Mouse (Mus musculus) cerebellum, adult 11 months (tissue): ENCODE results near the gene Il20rb.
A peak's percentile ranks its signal among the peaks of the same experiment; 100 is the strongest.

Source experiments
- DNase-seq: peaks from one replicate; pipeline ENCODE4 v3.0.0; 2022

Il20rb gene

DNA sequence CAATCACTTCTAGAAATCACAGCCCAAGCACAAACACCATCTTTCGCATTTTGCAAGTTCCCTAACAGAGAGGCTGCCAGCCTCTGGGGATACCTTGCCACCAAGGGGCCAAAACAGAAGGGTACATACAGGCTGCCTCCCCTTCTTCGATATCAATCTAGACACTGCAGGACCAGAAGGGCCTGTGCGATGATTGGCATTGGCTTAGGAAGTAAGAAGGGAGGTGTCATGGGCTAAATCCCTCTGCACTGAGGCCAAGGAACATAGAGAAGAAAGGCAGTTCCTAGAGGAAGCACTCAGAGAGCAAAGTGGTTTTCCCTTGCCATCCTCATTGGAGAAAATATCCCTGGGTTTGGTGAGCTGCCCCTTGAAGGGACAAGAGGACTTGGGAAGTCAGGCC lies 16.9 kb downstream of the Il20rb start:
- DNase-seq, result no peak

DNA sequence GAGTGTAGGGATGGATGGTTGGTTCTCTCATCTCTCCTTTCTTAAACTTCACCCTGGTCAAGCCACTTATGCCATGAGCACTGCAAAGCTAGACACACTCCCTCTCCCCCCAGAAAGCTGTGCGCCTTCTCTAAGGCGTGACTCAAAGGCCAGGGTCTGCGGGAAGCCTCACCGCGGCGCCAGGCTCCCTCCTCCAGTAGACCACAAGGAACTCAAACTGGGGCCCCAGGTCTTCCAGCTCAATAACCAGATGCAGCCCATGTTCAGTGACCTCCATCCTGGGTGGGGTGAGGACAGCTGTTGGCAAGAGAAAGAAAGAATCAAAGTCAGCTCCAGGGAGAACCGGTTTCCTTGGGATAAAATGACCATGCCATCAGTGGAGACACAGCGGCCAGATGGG lies 18.4 kb downstream of the Il20rb start:
- no peak for DNase-seq

DNA sequence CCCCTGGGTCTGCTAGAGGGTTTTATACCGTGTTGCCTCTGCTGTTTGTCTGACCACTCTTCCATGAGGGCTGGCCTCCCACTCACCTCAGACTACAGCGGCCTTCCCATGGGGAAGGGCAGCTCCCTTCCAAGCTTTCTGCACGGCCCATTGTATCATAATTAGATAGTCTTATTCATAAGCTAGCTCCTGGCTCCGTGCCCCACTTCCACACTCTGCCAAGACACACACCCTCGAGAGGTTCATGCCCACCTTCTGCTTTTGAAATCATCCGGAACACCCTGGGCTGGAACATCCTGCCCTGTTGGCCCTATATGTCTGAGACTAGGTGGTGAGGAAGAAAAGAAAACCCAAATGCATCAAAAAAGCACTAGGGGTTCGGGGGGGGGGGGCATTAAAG lies 18.9 kb downstream of the Il20rb start:
- DNase-seq, result peak; percentile 85

DNA sequence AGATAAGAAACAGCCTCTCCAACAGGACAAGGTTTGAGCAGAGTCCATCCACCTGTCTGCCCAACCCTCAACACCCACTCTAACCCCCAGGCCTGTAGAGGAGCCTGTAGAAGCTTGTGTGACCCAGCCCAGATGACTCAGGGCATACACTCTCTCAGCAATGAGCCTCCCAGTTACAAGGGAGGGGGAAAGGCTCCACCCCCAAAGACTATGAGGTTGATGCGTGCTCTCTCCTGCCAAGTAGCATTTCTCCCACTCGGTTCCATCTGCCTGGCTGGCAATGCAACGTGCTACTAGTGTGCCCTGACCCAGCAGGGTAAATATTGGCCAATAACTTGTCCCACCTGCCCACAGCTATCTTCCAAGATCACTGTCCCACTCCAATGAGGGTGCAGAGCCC lies 19.8 kb downstream of the Il20rb start:
- peak; percentile 91 for DNase-seq

DNA sequence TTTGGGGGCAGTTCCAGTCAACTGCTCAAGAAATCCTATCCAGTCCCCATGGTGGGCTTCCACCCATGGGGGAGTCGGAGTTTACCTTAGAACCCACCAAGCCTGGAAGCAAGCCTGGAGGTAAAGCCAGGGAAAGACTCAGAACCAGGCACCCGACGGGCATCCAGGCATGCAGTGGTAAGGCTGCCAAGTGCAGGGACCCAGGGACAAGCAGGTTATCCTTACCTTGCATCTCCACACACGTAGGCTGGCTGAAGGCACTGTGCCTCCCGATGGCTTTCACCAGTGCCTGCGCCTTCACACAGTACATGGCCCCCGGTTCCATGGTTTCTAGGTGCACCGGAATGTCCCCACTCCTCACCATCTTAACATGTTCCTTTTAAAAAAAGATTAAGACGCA lies 20.6 kb downstream of the Il20rb start:
- peak; percentile 79 for DNase-seq

DNA sequence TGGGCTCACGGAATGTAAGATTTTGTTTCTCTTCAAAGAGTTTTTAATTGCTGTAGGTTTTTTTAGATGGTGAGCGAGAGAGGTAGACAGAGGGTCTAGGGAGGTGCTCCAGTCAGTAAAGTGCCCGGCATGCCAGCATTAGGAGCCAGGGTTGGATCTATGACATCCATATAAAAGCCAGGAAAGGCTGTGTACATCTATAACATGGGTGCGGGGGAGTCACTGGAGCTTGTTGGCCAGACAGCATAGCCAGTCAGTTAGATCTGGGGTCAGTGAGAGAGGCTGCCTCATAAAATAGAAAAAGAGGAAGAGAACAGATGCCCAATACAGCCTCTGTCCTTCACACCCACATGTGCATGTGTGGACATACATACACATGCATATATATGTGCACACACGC lies 21.2 kb downstream of the Il20rb start:
- DNase-seq, result no peak

DNA sequence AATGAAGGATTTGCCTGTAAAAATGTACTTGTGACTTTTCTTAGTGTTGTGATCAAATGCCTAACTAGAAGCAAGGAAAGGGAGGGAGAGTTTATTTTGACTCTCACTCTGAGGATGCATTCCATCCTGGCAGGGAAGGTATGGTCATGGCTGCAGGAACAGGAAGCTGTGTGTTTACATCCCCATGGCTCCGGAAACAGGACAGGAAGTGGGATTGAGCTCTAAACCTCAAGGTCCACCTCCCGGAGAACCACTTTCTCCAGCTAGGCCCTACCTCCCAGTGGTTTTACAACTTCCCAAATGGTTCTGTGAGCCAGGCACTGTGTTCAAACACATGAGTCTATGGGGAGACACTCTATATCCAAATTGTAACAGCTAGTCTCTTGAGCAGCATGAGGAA lies 22.8 kb downstream of the Il20rb start:
- no peak for DNase-seq

DNA sequence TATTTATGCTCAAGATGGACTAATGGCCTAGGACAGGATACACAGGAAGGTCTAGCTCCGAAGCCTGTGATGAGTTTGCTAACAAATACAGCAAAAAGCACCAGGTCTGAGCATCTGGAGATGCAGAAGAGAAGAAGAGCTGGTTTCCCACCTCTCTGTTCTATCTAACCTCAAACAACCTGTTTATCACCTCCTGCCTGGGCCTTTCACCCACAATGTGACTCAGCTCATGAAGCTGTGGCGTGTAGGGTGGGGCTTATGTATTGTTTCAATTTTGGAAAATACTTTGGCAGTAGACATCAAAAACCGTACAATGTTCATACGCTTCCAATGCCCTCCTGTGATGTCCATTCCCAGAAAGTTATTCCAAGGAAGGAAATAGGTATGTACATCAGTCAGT lies 24.5 kb downstream of the Il20rb start:
- no peak for DNase-seq

DNA sequence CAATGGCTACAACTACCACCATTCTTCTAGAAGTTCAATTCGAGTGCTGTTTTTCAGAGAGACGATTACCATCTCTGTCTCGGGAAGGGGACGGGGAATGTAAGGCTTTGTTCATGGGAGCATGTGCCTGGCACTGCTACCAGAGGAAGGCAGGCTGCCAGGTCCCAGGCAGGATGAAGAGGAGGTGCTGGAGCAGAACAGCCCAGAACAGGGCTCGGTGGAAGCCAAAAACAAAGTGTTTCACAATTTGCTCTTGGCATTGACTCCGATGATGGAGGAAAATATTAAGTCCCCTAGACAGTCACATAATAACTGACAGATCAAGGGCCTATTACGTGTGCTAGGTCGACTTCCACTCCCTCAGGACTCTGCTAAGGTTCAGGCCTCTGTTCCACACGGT lies 24.9 kb downstream of the Il20rb start:
- DNase-seq, result peak; percentile 79

DNA sequence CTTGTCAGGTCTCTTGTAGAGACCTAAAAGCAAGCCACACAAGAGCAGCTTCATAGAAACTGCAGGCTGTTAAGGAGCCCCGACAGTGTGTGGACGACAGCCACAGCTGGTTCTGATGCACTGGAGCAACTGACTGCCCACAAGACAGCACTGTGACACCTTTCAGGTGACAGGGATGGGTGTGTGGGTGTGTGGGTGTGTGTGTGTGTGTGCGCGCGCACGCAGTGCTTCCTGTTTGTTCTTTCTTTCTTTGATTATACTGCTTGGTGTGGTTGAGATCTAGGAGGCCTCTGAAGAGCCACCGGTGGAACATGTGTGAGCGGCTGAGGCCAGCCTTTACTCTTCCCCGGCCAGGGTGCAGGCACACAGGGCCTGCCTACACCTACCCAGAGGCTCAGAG lies 26.4 kb downstream of the Il20rb start:
- DNase-seq, result no peak

DNA sequence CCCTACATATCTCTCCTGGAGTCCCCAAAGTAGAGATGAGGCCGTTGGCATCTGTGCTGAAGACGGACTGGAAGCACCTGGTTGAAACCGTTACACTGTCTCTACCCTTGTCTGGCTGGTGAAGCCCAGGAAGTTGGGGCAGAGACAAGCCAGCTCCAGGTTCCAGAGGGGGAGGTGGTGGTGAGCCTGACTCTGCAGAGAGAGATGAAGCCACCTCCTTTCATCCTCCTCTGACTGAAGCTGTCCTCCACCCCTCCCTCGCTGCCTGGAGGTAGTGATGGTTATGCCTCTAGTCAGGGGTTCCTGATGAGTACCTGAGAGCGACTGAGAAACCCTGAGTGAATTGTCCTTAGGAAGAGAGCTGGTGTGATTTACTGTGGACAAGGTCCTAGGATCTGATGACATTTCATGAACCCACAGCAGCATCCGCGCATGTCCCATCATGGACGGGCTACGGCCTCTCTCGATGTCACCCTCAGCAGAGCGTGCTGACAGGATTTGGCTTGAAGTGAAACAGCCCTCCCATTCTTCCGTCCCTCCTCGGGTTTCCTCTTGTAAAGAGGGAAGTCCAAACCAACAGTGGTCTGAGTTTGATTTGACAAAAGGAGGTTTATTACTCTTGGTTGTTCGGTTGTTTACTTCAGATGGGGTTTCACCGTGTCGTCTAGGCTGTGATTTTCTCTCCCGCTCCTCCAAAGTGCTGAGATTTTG lies 28.5 kb downstream of the Il20rb start:
- no peak for DNase-seq

DNA sequence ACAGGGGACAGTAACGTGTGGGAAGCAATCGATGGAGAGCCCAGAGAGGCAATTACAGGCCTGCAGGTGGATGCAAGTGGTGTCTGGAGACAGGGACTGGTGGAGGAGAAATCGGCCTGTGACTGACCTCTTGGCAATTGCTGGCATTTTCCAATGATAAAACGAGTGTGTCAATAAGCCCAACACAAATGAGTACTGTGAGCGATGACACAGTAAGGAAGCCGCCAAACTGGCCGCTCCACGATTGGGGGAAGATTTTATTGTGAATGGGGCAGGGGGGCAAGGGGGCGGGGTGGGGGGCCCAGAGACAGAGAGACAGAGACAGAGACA lies 32.0 kb downstream of the Il20rb start:
- no peak for DNase-seq

DNA sequence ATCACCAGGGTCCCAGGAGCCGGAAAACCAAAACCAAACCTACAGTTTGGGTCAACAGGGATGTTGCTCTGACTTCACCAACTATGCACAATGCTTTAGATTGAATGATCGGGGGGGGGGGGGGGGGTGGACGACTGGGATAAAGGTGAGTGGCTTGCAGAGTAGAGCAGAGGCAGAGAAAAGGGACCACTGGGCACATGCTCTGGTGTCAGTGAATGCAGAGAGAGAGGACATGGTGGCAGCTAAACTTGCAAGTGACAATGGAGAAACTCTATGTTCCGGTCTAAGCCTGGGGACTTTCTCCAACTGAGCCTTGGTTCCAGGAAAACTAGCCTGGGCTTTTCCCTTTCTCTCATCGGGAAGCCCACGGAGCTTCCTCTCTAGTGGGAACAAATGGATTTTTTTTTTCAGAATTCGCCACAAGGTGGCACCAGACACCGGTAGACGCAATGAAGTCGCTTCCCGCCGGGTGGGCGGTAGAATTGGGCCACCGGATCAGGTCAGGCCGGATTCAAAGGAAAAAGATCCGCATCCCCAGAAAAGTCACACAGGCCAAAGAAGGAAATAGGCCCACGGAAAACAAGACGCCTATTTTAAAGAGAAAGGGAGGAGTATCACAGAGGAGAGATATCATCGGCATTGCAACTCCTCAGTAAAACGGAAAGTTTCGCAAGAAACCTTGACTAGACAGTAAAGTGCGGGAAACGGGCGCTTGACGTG lies 32.5 kb downstream of the Il20rb start:
- DNase-seq, result peak; percentile 83

DNA sequence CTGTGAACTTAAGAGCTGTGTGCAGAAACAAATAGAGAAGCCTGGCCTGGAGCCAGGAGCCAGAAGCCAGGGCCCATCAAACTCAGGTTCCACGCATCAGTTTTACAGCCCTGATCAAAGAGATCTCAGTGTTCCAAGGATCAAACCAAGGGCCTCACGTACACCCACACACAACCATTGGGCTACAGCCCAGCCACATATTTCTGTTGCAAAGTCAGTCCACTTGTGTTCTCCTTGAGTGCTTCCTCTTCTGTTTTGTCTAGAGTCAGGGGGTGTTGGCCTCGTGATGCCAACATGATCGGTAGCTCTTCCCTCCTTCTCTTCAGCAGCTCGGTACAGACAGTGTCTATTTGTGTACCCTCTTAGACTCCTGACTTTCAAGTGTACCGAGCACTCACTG lies 34.2 kb downstream of the Il20rb start:
- no peak for DNase-seq

DNA sequence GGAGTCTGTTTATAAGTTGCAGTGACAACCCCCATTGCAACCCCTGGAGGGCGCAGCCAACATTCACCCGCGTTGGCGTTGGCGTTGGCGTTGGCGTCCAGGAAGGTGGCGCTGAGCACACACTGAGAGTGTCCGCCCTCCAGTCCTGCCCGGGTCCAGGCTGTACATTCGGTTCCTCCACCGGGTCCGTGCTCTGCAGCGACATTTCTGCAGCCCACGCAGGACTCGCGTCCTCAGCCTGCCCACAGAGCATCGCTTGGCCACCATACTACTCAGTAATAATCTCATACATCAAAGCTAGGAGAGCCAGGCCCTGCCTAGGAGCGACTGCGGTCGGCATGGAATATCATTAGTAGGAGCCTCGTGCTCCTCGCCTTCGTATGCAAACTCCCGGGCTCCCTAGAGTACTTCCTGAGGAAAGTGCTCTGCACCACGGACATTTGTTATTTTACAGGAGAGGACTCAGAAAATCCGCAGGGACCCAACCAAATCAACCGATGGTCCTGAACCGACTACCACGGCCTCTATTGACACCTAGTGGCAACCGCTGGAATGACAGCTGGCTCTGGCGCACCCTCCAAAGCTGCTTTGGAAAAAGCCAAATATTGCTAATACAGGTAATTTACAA lies 40.4 kb downstream of the Il20rb start:
- peak; percentile 71 for DNase-seq

DNA sequence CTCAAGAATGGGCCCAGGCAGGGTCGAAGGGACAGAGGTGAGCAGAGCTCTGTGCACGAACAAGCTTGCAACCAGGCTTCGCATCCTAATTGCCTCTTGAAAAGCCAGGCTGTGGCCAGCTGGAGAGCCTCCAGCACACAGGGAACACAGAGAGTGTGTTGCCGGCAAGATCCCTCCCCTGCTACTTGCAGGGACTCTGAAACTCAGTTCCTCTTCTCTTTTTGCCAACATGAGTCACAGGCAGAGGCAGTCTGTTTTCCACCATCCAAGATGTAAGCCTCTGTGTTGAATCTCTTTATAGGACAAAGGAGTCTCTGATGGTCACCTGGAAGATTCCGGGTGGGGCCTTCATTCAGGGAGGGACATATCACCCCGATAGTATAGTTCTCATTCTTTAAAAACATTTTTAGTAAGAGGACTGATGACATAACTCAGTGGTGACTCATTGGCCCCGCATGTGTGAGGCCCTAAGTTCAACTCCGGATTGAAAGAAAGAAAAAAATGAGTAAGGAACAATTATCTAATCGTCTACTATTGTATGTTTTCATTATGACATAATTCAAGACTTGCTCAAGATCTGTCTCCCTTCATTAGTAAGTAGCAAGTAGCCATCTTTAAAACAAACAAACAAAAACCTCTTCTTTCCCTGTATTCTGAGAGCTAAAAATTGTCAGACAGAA lies 46.3 kb downstream of the Il20rb start:
- no peak for DNase-seq

DNA sequence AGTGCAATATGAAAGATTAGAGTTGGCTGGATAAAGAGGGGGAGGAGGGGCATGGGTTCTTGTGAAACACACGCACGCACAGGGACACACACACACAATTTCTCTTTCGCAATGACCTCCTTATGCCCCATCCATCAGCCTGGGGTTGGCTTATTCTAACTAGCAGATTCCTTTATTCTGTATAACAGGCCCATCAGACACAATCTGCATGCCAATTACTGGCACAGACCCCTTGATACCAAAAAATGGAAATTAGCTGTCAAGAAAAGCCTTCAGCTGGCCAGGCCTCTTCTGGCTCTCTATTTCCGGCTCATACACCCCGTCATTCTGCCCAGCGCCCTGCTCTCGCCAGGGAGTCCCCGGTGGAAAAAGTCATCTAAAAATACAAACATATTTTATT lies 47.1 kb downstream of the Il20rb start:
- DNase-seq, result no peak

DNA sequence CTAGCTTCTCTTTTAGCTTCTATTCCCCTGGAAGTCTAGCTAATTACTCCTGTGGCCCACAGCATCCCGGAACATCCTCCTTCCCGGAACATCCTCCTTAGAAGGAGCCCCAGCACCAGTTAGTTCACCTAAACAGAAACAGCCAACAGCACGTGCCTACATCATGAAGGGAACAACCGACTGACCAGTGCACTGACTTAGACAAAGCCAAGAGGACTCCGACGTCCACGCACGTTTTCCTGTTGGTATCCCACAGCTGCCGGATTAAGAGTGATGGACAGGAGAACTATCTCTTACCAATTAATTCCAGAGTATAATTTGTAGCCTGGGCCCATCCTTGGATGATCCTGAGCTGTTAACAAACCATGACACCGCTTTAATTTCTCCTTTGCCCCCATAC lies 47.6 kb downstream of the Il20rb start:
- no peak for DNase-seq

DNA sequence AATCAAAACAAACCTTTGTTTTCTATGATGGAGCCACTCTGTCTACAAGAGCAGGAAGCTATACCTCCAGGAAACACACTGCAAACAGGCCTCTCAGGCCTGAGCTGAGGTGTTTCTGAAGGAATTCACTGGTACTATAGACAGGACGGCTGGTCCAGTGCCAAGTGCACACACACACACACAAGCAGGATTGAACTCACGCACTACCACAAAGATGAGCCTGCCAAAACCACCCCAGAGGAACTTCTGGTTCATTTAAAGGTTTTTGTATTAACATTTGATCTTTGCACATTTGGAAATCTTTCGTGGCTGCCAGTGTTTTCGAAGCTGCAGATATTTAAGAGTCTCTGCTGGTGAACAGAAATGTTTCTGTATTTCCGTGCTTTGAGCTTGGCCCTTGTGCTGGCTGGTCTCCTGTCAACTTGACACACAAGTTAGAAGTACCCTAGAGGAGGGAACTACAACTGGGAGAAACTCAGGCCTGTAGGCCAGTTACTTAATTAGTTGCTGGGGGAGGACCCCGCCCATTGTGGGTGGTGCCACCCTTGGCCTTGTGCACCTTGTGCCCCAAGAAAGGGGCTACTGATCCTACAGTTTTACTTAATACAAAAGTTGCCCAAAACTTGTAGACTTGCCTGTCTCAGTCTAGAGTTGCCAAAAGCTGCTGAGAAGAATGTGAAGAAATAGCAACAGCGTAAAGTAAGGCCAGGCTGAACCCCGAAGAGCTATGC lies 49.6 kb downstream of the Il20rb start:
- no peak for DNase-seq

DNA sequence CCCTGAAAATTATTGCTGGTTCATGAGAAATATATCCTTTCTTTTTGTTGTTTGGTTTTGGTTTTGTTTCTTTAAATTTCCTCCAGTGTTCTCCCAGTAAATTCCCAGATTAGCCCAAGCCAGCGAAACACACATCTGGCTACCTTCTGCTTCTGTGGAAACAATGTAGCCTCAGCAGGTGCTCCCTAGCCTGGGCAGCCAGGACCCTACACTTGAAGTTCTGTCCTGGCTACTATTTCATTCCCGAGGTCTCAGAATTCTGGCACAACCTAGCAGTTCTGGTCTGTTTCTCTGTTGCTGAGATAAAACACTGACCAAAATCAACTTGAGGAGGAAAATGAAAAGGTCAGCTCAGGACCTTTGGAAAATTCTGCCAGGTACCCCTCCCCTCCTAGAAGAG lies 55.2 kb downstream of the Il20rb start:
- no peak for DNase-seq

DNA sequence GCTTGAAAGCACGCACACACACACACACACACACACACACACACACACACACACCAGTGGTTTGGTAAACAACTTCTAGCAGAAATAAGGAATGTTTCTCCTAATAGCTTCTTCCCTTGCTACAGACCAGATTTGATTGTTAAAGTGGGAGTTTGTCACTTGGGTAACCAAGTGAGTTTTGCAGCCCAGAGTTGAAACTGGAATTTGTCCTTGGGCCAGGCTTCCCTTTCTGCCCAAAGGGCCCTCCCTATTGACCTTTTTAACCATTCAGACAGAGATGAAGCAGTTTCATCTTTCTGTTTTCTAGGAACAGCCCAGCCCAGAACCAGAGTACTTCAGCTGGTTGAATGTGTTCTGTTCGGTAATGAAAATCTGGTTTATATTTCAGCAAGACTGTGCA lies 55.7 kb downstream of the Il20rb start:
- no peak for DNase-seq

DNA sequence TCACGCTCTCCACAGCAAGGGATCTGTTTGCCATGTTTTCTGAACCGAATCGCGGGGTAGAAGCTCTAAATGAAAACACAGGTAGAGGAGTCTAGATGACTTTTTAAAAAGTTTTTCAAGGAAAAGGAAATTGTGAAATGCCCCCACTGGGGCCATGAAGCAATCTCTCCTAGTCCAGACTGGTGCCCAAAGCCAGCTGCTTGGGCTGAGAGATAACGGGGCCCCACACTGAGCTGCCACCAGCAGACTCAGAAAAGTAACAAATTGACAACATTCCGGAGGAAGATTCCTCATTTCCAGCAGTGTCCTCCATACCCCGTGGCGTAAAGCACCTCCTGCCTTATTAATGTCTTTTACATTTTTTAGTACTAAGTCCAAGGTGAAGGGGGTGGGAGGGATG lies 66.9 kb downstream of the Il20rb start:
- no peak for DNase-seq

DNA sequence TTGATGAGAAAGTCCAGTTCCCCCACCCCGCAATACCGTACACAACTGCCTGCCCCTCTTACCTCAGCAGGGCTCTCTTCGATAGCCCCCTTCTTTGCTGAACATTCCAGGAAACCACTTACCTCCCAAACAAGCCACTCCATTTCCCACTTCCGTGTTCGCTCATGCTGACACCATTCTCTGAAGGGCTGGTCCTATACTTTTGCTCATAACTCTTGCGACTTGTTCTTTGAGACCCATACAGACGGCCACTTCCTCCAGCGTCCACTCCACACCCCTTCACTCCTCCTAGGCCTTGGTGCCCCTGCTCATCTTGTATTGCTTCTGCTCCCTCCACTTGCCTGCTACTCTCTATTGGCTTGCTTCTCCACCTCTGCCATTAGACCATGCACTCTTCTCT lies 67.5 kb downstream of the Il20rb start:
- no peak for DNase-seq
